Mouse (Mus musculus) G1E (cell line): Measurements from ENCODE around the gene Atp13a1.

Experiments
- CTCF ChIP-seq: IDR thresholded peaks from 2 replicates; pipeline ENCODE4 v1.5.1; 2012; ENCODE audit warnings: low read depth, low read length, inconsistent platforms, mixed read lengths
- GATA1 ChIP-seq: IDR thresholded peaks from 2 replicates; pipeline ENCODE4 v1.6.1; 2012; ENCODE audit warnings: borderline replicate concordance, low read length, inconsistent platforms, mixed read lengths

DNA sequence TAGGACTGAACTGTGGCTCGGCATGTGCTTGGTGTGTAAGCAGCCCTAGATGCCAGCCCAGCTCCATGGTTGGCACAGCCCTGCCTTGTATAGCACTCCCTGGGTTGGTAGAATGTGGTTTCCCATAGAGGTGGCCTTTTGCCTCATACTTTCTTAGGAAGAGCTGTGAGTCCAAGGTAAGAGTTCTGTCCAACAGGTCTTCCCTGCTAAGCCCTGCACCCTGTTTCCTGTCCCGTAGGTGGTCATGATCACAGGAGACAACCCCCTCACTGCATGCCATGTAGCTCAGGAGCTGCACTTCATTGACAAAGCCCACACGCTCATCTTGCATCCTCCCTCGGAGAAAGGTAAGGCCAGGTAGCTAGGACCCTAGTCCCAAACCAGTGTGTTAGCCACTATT, 10.8 kb downstream of the Atp13a1 start:
- no peak for TF ChIP-seq CTCF
- no peak for TF ChIP-seq GATA1
